Mouse (Mus musculus) bone marrow, adult 2 months (tissue): ENCODE results near the gene Lrrfip2. TPM values are rescaled to one million over a fixed set of nuclear protein-coding genes. Genes with fewer than 3 reads are reported as not detected.

ENCODE experiments used
- H3K27ac ChIP-seq: fragments of 200-500 bp; 2 replicates; pipeline ENCODE4 v1.5.1; 2012; ENCODE audit warnings: low read depth, mild to moderate bottlenecking, control low read depth, inconsistent platforms, low read length; ENCODE audit not compliant: control insufficient read depth, poor library complexity, insufficient read depth
- H3K4me1 ChIP-seq: fragments of 200-500 bp; 2 replicates; pipeline ENCODE4 v1.6.1; 2011; ENCODE audit warnings: low read length; ENCODE audit not compliant: control insufficient read depth, insufficient read depth
- H3K4me3 ChIP-seq: fragments of 200-500 bp; replicated peaks from 2 replicates; pipeline ENCODE3; 2011; ENCODE audit warnings: mild to moderate bottlenecking, low read depth, low read length, control low read depth; ENCODE audit not compliant: control insufficient read depth
- CTCF ChIP-seq: fragments of 200-500 bp; IDR thresholded peaks from 2 replicates; pipeline ENCODE4 v1.5.1; 2011; ENCODE audit warnings: low read length, control low read depth; ENCODE audit not compliant: control insufficient read depth, insufficient read depth
- POLR2A ChIP-seq: fragments of 200-500 bp; IDR thresholded peaks from 2 replicates; pipeline ENCODE4 v1.6.1; 2011; ENCODE audit warnings: low read depth, mild to moderate bottlenecking, control low read depth, low read length, borderline replicate concordance; ENCODE audit not compliant: control insufficient read depth
- WGBS: fragments of 180-500 bp; shearing (Covaris S2); methylation state at CpG from one replicate; pipeline ENCODE4 v1.1.7; 2018; 5-methylcytosine and 5-hydroxymethylcytosine counted together
- polyA plus RNA-seq: library from polyadenylated mRNA; stranded (reverse); fragments of >200 nt; gene quantifications from 2 replicates; pipeline ENCODE4 v1.2.4, GENCODE M21; 2011; ENCODE audit warnings: low replicate concordance; ENCODE audit not compliant: missing spikeins, insufficient read depth, insufficient read length

The Lrrfip2 gene
- polyA plus RNA-seq, 1 experiment, result 88.3 TPM

DNA sequence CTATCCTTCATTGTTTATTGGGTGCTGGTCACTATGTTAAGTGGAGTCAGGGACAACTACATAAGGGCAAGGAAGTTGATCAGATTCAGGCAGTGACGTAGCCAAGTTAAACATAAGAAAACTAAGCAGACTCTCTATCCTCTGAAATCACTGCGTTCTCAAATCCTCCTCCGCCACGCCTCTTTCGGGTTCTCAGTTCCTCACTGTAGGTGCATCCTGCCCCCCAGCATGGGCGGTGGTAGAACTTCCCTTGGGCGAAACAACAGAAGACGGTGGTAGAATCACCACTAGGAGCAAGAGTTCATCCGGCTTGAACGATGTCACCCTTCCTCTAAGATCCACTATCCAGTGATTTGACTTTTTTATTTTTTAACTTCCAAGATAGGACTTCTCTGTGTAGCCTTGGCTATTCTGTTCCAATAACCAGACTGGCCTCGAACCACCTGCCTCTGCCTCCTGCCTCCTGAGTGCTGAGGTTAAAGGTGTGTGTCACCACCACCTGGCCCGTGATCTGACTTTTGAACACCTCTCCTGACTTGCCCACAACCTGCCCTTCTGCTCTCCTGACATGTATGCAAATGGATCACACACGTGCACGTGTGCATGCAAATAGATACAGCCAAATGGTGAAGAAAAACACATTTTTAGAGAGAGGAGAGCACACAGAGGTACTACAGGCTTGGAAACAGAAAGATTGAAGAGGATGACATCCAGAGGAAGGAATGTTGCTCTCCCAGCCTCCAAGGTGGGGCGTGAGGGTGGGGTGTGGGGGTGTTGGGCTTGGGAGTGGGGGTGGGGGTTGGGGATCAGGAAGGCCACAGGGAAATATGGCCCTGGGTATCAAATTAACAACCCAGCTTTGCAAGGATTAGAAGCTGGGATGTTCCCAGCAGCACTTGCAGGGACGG, 20.7 kb upstream of the Lrrfip2 start:
- TF ChIP-seq POLR2A, result no peak
- TF ChIP-seq CTCF, result no peak
- no peak overlapping the region for H3K27ac ChIP-seq
- 69% methylated on average over 16 of the region's 16 CpGs for WGBS
- no peak overlapping the region for H3K4me3 ChIP-seq
- peaks cover 8% of the 10 kb centered on the region; the same call in 1 of the 2 replicates for H3K4me1 ChIP-seq

DNA sequence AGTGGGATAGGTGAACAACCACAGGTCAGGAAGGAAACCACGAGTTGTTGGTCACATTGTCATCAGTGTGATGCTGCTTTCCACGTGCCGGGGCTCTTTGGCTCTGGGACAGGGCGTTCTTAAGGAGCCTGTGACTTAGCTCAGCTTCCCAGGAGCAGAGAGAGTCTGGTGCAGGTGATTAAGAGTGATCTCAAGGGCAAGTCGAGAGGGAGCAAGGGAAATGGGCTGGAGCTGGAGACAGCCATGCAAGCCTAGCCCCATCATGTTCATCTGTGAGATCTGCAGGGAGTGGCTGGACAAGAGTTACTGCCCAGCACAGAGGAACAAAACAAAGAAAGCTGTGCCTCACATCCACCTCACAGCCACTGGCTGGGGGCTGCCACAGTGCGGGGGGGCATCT, 19.8 kb upstream of the Lrrfip2 start:
- no peak overlapping the region for H3K27ac ChIP-seq
- TF ChIP-seq CTCF, result no peak
- no peak for TF ChIP-seq POLR2A
- 34% methylated on average over 6 of the region's 6 CpGs for WGBS
- peaks cover 8% of the 10 kb centered on the region; the same call in 1 of the 2 replicates for H3K4me1 ChIP-seq
- no peak overlapping the region for H3K4me3 ChIP-seq

DNA sequence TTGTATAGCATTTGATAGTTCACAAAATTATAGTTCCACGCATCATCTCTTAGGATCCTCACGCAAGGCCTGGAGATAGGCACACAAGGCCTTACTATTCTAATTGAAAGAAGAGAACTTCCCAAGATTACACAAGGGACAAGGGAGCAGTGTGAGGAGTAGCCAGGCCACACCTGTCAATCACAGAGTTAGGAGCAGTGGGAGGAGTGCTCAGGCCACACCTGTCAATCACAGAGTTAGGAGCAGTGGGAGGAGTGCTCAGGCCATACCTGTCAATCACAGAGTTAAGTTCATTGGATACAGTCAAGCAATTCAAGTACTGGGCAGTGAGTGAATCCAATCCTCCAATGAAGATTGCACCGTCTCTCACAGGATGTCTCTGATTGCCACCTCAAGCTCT, 17.0 kb upstream of the Lrrfip2 start:
- 86% methylated on average over 3 of the region's 3 CpGs for WGBS
- Histone ChIP-seq H3K27ac (no peak overlapping the region), H3K4me3 (no peak overlapping the region), H3K4me1 (peaks cover 2% of the 10 kb centered on the region; the same call in 1 of the 2 replicates)
- TF ChIP-seq POLR2A (no peak), CTCF (no peak)

DNA sequence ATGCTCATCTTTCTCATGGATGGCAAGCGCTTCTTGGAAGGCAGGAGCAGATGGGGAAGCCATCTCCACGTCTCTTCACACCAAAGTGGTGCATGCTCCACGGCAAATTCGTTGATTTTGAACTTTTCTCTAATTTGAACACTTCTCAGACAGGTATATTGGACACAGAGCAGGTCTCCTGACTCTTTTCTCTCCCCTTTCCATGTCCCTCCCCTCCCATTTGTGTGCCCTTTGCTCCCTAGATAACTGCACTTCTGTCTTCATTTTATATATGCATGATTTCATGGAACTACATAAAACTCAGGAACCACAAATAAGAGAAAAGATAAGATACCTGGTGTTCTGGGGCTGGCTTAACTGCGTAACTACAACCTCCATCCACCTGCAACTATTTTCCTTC, 14.1 kb upstream of the Lrrfip2 start:
- TF ChIP-seq POLR2A (no peak), CTCF (no peak)
- Histone ChIP-seq H3K4me3 (no peak overlapping the region), H3K4me1 (no peaks in the 10 kb centered on the region), H3K27ac (no peak overlapping the region)
- 80% methylated on average over 5 of the region's 5 CpGs for WGBS

DNA sequence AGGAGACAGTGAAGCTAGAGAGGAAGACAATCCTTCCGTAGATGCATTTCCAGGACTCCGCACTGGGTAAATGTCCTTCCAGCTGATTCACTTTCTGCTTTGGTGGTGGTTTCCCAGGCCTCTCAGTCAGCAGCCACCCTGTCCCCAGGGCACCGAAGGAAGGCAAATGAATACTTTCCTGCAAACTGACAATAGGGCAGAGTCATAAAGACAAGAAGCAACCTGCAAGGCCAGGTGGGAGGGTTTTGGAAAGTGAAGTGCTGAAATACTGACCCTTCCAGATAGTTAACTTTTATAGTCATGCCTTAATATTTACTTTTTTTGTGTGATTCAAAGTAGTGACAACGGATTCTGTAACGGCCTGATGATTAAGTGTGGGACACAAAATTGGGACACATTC, 13.5 kb upstream of the Lrrfip2 start:
- Histone ChIP-seq H3K27ac (no peak overlapping the region), H3K4me3 (no peak overlapping the region), H3K4me1 (no peaks in the 10 kb centered on the region)
- WGBS, result 87% methylated on average over 5 of the region's 5 CpGs
- TF ChIP-seq POLR2A (no peak), CTCF (no peak)

DNA sequence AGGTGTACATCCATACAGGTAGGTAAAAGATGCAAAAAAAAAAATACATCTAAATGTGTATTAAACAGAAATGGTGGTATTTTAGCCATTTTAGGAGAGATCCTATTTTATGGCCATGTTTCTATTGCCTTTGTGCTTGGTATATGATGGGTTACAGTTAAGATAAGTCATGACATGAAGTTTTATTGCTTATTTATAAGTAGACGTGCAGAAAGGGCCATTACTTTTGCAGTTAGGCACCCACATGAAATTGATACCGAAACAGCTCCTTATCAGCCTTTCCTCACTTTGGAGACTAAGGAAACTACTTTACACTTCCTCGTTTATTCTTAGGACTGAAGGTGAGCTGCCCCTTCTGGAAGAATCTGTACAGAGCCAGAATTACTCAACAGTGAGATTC, 9.5 kb upstream of the Lrrfip2 start:
- TF ChIP-seq POLR2A (no peak), CTCF (no peak)
- WGBS, result 48% methylated on average over 3 of the region's 3 CpGs

DNA sequence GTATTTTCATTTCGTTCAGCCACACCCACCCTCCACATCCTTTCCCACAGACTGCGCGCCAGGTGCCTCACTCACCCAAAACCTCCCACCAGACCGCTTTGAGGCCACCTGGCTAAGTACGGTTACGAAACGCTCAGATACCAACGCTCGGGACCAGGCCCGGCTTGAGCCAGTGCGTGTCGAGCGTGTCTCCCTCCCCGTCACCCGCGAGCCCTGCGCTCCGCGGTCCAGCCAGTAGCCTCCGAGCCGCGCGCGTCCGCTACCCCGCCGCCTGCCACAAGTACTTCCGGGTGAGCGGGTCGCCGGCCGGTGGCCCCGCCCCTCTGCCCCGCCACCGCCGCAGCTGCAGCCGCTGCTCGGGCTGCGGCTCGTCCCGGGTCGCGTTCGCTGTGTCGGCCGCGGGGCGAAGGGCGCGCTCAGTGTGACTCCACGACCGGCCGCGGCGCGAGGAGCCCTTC, 431 bp downstream of the Lrrfip2 start:
- Histone ChIP-seq H3K27ac (peak overlapping the region; percentile 77), H3K4me3 (peak overlapping the region; percentile 77), H3K4me1 (peaks cover 2% of the 10 kb centered on the region; the same call in 1 of the 2 replicates)
- TF ChIP-seq CTCF (no peak), POLR2A (peak; percentile 67; the same call in 1 of the 2 replicates)
- WGBS, result under 1% methylated on average over 56 of the region's 56 CpGs

More for the DNA sequence above, 9.5 kb upstream of the Lrrfip2 start:
- H3K4me1 ChIP-seq, result no peaks in the 10 kb centered on the region
- no peak overlapping the region for H3K27ac ChIP-seq
- H3K4me3 ChIP-seq, result no peak overlapping the region

DNA sequence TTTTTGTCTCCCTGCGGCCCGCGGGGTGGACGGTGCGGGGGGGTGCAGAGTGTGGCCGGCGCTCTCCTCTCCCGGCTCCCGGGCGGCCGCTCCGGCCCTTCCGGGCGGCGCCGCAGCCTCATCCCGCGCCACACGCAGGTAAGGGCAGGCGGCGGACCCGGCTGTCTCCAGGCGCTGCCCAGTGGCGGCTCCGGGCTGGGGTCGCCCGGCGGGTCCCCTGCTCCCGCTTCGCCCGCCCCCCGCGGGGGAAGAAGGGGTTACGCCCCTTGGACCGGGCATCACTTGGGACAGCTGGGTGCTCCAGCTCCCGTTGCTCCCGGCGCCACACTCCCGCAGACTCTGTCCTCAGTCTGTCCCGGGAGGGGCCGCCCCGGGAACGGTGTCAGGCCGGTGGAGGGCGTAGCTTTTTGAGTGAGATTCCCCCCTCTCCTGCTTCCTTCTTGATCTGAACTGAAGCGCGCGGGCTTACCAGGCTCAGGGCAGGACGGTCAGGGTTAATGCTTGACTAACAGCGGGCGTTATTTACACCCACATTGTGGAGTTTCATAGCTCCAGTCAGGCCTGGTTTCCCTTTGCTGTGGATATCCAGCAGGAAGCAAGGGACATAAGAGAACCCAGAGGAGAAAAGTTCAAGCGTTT, 979 bp downstream of the Lrrfip2 start:
- peaks cover 2% of the 10 kb centered on the region; the same call in 1 of the 2 replicates for H3K4me1 ChIP-seq
- under 1% methylated on average over 52 of the region's 52 CpGs for WGBS

More for the DNA sequence above, 979 bp downstream of the Lrrfip2 start:
- TF ChIP-seq CTCF (no peak), POLR2A (no peak)
- Histone ChIP-seq H3K27ac (peak overlapping the region; percentile 77), H3K4me3 (peak overlapping the region; percentile 77)
